Mouse (Mus musculus): ENCODE measurements around the gene Atp1b1.

GRCm38 (mm10) chr1:164447521-164447920 lies 10.6 kb downstream of the Atp1b1 start:
- TF ChIP-seq CTCF (conservative IDR thresholded peaks at IDR 0.05; ENCODE audit: insufficient read depth, insufficient read length, low read depth, low read length) (no peak), POLR2A (IDR thresholded peaks at IDR 0.05; ENCODE audit: low read depth, low read length) (no peak)

Data from kidney, adult 2 months (tissue).